Mouse (Mus musculus) neural tube, embryonic 10.5 days (tissue): ENCODE measurements around the gene Ppara.

Experiments
- DNase-seq: peaks from one replicate; pipeline ENCODE4 v3.0.0-alpha.2; 2017; ENCODE audit warnings: low spot score; ENCODE audit errors: extremely low spot score

Ppara gene

GRCm38 (mm10) chr15:85734571-85735033, at the start of gene Ppara:
Gene Ppara (plus strand): TSS chr15:85734983.
- peak; percentile 20 for DNase-seq

GRCm38 (mm10) chr15:85686641-85687395, 48.0 kb upstream of the Ppara start:
- DNase-seq: no peak

GRCm38 (mm10) chr15:85687630-85688410, 47.0 kb upstream of the Ppara start:
- DNase-seq: no peak

- DNase-seq: no peak
Measured at GRCm38 (mm10) chr15:85688734-85689133, 46.0 kb upstream of the Ppara start.

- DNase-seq: no peak
Measured at GRCm38 (mm10) chr15:85689523-85689922, 45.3 kb upstream of the Ppara start.

- DNase-seq: no peak
Measured at GRCm38 (mm10) chr15:85690058-85690457, 44.7 kb upstream of the Ppara start.

GRCm38 (mm10) chr15:85690875-85691274, 43.9 kb upstream of the Ppara start:
- DNase-seq: no peak

GRCm38 (mm10) chr15:85693115-85693514, 41.7 kb upstream of the Ppara start:
- no peak for DNase-seq

GRCm38 (mm10) chr15:85693819-85694218, 41.0 kb upstream of the Ppara start:
- DNase-seq: no peak

GRCm38 (mm10) chr15:85694379-85694778, 40.4 kb upstream of the Ppara start:
- DNase-seq: no peak

- DNase-seq: no peak
Measured at GRCm38 (mm10) chr15:85695304-85695703, 39.5 kb upstream of the Ppara start.

GRCm38 (mm10) chr15:85698345-85699034, 36.3 kb upstream of the Ppara start:
- DNase-seq: no peak

GRCm38 (mm10) chr15:85699452-85699851, 35.3 kb upstream of the Ppara start:
- DNase-seq: no peak

- no peak for DNase-seq
Measured at GRCm38 (mm10) chr15:85699862-85700501, 34.8 kb upstream of the Ppara start.

- no peak for DNase-seq
Measured at GRCm38 (mm10) chr15:85700716-85701115, 34.1 kb upstream of the Ppara start.

- no peak for DNase-seq
Measured at GRCm38 (mm10) chr15:85701128-85701930, 33.5 kb upstream of the Ppara start.

- DNase-seq: no peak
Measured at GRCm38 (mm10) chr15:85702411-85702951, 32.3 kb upstream of the Ppara start.

GRCm38 (mm10) chr15:85703194-85703641, 31.6 kb upstream of the Ppara start:
- DNase-seq: no peak

- no peak for DNase-seq
Measured at GRCm38 (mm10) chr15:85703858-85704257, 30.9 kb upstream of the Ppara start.

GRCm38 (mm10) chr15:85704341-85705012, 30.3 kb upstream of the Ppara start:
- DNase-seq: no peak
